Mouse (Mus musculus): ENCODE data around the gene Dyrk1b. TPM values are rescaled to one million over a fixed set of nuclear protein-coding genes. Genes with fewer than 3 reads are reported as not detected.
A peak's percentile ranks its signal among the peaks of the same experiment; 100 is the strongest.

The Dyrk1b gene
- polyA plus RNA-seq, 1 experiment from 2014 or later, result 12.2 TPM

GRCm38 (mm10) chr7:28199054-28199453 lies 19.8 kb downstream of the Dyrk1b start:
- ATAC-seq (no peak), DNase-seq (ENCODE audit: low spot score) (no peak)
- H3K4me3 ChIP-seq (ENCODE audit: low read depth, low read length), result no peak overlapping the region
- no peaks in the 10 kb centered on the region for H3K4me1 ChIP-seq (ENCODE audit: insufficient read depth, low read depth, low read length)
- H3K9me3 ChIP-seq (ENCODE audit: low read length), result no peaks in the 10 kb centered on the region
- H3K4me2 ChIP-seq (replicated peaks; ENCODE audit: low read depth, low read length), result no peak overlapping the region
- H3K27me3 ChIP-seq (replicated peaks; ENCODE audit: insufficient read depth, low read length), result no peaks in the 10 kb centered on the region
- TF ChIP-seq CTCF (IDR thresholded peaks at IDR 0.05) (no peak), EP300 (IDR thresholded peaks at IDR 0.05) (no peak)
- no peak overlapping the region for H3K27ac ChIP-seq (ENCODE audit: low read length)
- no peaks in the 10 kb centered on the region; the same call in 1 of the 2 replicates for H3K36me3 ChIP-seq (ENCODE audit: insufficient read depth, low read length)
- whole genome bisulfite sequencing, result 66% methylated on average over 4 of the region's 4 CpGs
- H3K9ac ChIP-seq (replicated peaks; ENCODE audit: low read depth), result no peak overlapping the region

DNA sequence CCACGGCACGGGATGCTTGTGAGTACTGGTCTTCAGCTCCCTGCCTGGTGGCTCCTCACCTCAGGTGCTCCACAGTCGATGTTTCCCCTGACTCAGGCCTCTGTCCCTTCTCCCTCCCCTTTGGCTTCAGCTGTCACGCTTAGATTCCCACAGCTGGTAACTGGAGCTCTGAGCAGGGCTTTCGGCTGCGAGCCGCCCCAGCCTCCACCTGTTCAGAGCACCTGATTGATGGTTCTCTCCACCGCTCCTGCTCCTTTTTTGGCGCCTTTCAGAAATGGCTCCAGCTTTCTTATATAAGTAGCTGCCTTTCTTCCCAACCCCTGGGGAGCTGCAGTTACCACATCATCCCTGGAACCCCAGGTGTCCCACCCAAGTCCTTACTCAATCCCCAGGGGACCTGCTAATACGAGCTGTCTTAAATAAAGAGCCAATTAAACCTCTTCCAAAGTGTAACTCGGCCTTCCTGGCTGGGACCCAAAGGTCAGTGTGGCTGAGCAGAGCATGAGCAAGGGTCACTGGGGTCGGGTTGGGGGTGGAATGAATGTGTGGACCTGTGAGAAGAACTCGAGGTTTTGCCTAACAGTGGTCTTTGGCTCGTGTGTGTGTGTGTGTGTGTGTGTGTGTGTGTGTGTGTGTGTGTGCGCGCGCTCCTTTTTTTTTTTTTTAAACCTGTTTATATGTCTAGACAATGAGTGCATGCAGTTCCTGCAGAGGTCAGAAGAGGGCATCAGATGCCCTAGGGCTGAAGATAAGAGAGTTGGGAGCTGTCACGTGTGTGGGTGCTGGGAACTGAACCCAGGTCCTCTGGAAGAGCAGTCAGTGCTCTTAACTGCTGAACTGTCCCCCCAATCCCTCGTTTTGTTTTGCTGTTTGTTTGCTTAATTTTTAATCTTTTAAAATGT lies 24.2 kb downstream of the Dyrk1b start:
- ATAC-seq, result no peak
- Histone ChIP-seq H3K36me3 (ENCODE audit: insufficient read depth, low read length) (no peaks in the 10 kb centered on the region), H3K4me1 (ENCODE audit: insufficient read depth, low read depth, low read length) (no peaks in the 10 kb centered on the region), H3K9me3 (ENCODE audit: low read length) (no peaks in the 10 kb centered on the region), H3K4me3 (ENCODE audit: low read depth, low read length) (no peak overlapping the region), H3K27ac (ENCODE audit: low read length) (no peak overlapping the region), H3K9ac (replicated peaks; ENCODE audit: low read depth) (no peak overlapping the region), H3K4me2 (replicated peaks; ENCODE audit: low read depth, low read length) (no peak overlapping the region), H3K27me3 (replicated peaks; ENCODE audit: insufficient read depth, low read length) (no peaks in the 10 kb centered on the region)
- TF ChIP-seq CTCF (IDR thresholded peaks at IDR 0.05) (no peak), EP300 (IDR thresholded peaks at IDR 0.05) (no peak)
- WGBS, result 51% methylated on average over 19 of the region's 19 CpGs
- DNase-seq (ENCODE audit: low spot score), result no peak

DNA sequence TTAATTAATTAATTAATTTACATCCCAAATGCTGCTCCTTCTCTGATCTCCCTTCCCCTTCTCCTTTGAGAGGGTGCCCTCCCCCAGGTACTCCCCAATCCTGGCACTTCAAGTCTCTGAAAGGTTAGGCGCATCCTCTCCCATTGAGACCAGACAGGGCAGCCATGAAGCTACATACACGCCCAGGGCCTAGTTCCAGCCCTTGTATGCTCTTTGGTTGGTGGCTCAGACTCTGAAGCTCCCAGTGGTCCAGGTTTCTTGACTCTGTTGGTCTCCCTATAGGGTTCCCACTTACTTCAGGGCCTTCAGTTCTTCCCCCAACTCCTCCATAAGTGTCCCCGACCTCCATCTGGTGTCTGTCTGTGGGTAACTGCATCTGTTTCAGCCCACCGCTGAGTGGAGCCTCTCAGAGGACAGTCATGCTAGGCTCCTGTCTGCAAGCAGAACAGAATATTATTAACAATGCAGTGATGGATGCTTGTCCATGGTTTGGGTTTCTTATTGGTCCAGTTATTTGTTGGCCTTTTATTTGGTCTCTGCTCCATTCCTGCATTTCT lies 26.9 kb downstream of the Dyrk1b start:
- TF ChIP-seq CTCF (IDR thresholded peaks at IDR 0.05) (no peak), EP300 (IDR thresholded peaks at IDR 0.05) (no peak)
- Histone ChIP-seq H3K9me3 (ENCODE audit: low read length) (no peaks in the 10 kb centered on the region), H3K9ac (replicated peaks; ENCODE audit: low read depth) (no peak overlapping the region), H3K36me3 (ENCODE audit: insufficient read depth, low read length) (no peaks in the 10 kb centered on the region), H3K4me2 (replicated peaks; ENCODE audit: low read depth, low read length) (no peak overlapping the region), H3K4me1 (ENCODE audit: insufficient read depth, low read depth, low read length) (no peaks in the 10 kb centered on the region), H3K27me3 (replicated peaks; ENCODE audit: insufficient read depth, low read length) (no peaks in the 10 kb centered on the region), H3K27ac (ENCODE audit: low read length) (no peak overlapping the region), H3K4me3 (ENCODE audit: low read depth, low read length) (no peak overlapping the region)
- no peak for ATAC-seq
- no peak for DNase-seq (ENCODE audit: low spot score)
- 62% methylated on average over 4 of the region's 4 CpGs for WGBS

DNA sequence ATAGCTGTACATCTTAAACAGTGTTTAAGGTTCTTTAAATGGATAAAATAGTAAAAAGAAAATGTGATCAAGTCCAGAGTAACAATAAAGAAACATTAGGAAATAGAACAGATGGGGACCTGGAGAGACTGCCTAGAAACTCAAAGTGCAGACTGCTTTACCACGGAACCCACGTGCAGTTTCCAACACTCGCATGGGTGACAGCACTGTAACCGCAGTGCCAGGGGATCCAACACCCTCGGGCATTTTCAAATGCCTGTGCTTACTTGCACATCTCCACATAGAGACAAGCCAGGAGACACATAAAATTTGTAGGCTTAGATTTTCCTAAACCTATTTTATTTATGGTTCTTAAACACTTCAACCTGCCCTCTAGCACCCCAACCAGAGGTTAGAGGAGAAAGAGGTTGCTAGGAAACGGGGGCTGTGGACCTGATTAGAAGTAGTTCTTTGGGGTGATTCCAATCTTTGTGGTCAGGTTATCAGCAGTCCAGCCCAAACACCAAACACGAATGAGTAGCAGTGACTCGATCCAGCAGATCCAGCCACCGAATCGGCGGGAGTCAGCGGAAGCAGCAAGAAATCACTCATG lies 29.2 kb downstream of the Dyrk1b start:
- TF ChIP-seq CTCF (IDR thresholded peaks at IDR 0.05), result no peak
- TF ChIP-seq EP300 (IDR thresholded peaks at IDR 0.05), result no peak
- ATAC-seq (no peak), DNase-seq (ENCODE audit: low spot score) (no peak)
- 24% methylated on average over 12 of the region's 12 CpGs for WGBS
- no peak overlapping the region for H3K4me3 ChIP-seq (ENCODE audit: low read depth, low read length)
- H3K4me1 ChIP-seq (ENCODE audit: insufficient read depth, low read depth, low read length), result no peaks in the 10 kb centered on the region
- no peaks in the 10 kb centered on the region for H3K9me3 ChIP-seq (ENCODE audit: low read length)
- no peak overlapping the region for H3K9ac ChIP-seq (replicated peaks; ENCODE audit: low read depth)
- H3K27ac ChIP-seq (ENCODE audit: low read length), result no peak overlapping the region
- H3K4me2 ChIP-seq (replicated peaks; ENCODE audit: low read depth, low read length), result peak overlapping the region; percentile 44
- no peaks in the 10 kb centered on the region for H3K27me3 ChIP-seq (replicated peaks; ENCODE audit: insufficient read depth, low read length)
- no peaks in the 10 kb centered on the region for H3K36me3 ChIP-seq (ENCODE audit: insufficient read depth, low read length)

GRCm38 (mm10) chr7:28208988-28209508 lies 29.8 kb downstream of the Dyrk1b start:
- peak overlapping the region; percentile 44 for H3K4me2 ChIP-seq (replicated peaks; ENCODE audit: low read depth, low read length)
- H3K36me3 ChIP-seq (ENCODE audit: insufficient read depth, low read length), result no peaks in the 10 kb centered on the region
- 49% methylated on average over 19 of the region's 19 CpGs for WGBS
- no peaks in the 10 kb centered on the region for H3K4me1 ChIP-seq (ENCODE audit: insufficient read depth, low read depth, low read length)
- no peaks in the 10 kb centered on the region for H3K9me3 ChIP-seq (ENCODE audit: low read length)
- H3K27me3 ChIP-seq (replicated peaks; ENCODE audit: insufficient read depth, low read length), result no peaks in the 10 kb centered on the region
- H3K27ac ChIP-seq (ENCODE audit: low read length), result no peak overlapping the region
- no peak for TF ChIP-seq EP300 (IDR thresholded peaks at IDR 0.05)
- TF ChIP-seq CTCF (IDR thresholded peaks at IDR 0.05), result no peak
- DNase-seq (ENCODE audit: low spot score), result peak; percentile 86
- no peak overlapping the region for H3K9ac ChIP-seq (replicated peaks; ENCODE audit: low read depth)
- ATAC-seq, result peak; percentile 62
- H3K4me3 ChIP-seq (ENCODE audit: low read depth, low read length), result no peak overlapping the region

- H3K9me3 ChIP-seq (ENCODE audit: low read length), result no peaks in the 10 kb centered on the region
- H3K4me2 ChIP-seq (replicated peaks; ENCODE audit: low read depth, low read length), result no peak overlapping the region
- no peaks in the 10 kb centered on the region for H3K36me3 ChIP-seq (ENCODE audit: insufficient read depth, low read length)
- H3K9ac ChIP-seq (replicated peaks; ENCODE audit: low read depth), result no peak overlapping the region
- TF ChIP-seq EP300 (IDR thresholded peaks at IDR 0.05) (no peak), CTCF (IDR thresholded peaks at IDR 0.05) (peak; percentile 20; the same call in 1 of the 2 replicates)
- H3K4me3 ChIP-seq (ENCODE audit: low read depth, low read length), result no peak overlapping the region
- WGBS, result 36% methylated on average over 5 of the region's 5 CpGs
- H3K27ac ChIP-seq (ENCODE audit: low read length), result no peak overlapping the region
- no peaks in the 10 kb centered on the region for H3K4me1 ChIP-seq (ENCODE audit: insufficient read depth, low read depth, low read length)
- ATAC-seq, result no peak
- DNase-seq (ENCODE audit: low spot score), result no peak
- no peaks in the 10 kb centered on the region for H3K27me3 ChIP-seq (replicated peaks; ENCODE audit: insufficient read depth, low read length)
Observed at GRCm38 (mm10) chr7:28210731-28211130, 31.5 kb downstream of the Dyrk1b start.

All from lung, postnatal 0 days (tissue).